ENCODE assay signal across 9 mouse cellular contexts in the genomic region with DNA sequence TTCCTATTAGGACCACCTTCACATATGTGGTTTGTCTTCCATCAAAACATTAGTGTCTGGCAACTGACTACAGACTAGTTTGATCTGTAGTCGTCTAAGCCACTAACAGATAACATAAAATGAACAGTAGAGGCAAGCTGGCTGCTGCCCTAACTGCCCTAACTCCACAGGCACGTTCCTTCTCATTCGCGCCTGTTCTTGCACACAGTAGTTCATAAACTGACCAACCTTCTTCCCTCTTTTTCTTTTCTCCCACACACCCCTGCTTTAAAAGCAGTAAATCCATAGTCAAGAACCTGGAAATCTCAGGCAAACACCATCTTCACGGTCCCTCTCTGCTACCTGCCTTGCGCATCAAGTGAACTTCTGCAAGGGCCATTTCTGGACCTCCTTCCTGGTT. TPM values are rescaled to one million over a fixed set of nuclear protein-coding genes. Genes with fewer than 3 reads are reported as not detected.
A peak's percentile ranks its signal among the peaks of the same experiment; 100 is the strongest.
DNase-seq lines count a peak whose midpoint lies in the region; ATAC-seq and TF ChIP-seq lines count a peak whose summit lies in the region.
"Had no signal": no experiment of that assay in that cellular context is flagged by ENCODE, and none has a peak within 500 bp of the region (broad histone marks: within the 10 kb centered on the region; RNA-seq: fewer than 3 reads in every experiment).

No protein-coding gene starts in this region.

- no peaks in the 10 kb centered on the region for H3K36me3 ChIP-seq in lung, embryonic 14.5 days (ENCODE audit: insufficient read depth)
- no peaks in the 10 kb centered on the region for H3K36me3 ChIP-seq in embryonic facial prominence, embryonic 15.5 days
- H3K36me3 ChIP-seq in limb, embryonic 10.5 days = no peaks in the 10 kb centered on the region
- H3K36me3 ChIP-seq in neural tube, embryonic 13.5 days = no peaks in the 10 kb centered on the region

- peak overlapping the region; percentile 65 for H3K4me3 ChIP-seq in lung, embryonic 14.5 days (ENCODE audit: low read depth, low read length)
- H3K4me3 ChIP-seq in embryonic facial prominence, embryonic 15.5 days (replicated peaks) = peak overlapping the region; percentile 75
- peak overlapping the region; percentile 83 for H3K4me3 ChIP-seq in limb, embryonic 10.5 days
- peak overlapping the region; percentile 75 for H3K4me3 ChIP-seq in neural tube, embryonic 13.5 days

- 23% methylated on average over 6 of the region's 6 CpGs for WGBS in lung, embryonic 14.5 days
- 46% methylated on average over 6 of the region's 6 CpGs for WGBS in embryonic facial prominence, embryonic 15.5 days
- WGBS in limb, embryonic 10.5 days = 53% methylated on average over 6 of the region's 6 CpGs
- 44% methylated on average over 6 of the region's 6 CpGs for whole genome bisulfite sequencing in neural tube, embryonic 13.5 days

- H3K27ac ChIP-seq in lung, embryonic 14.5 days (ENCODE audit: low read depth) = no peak overlapping the region
- no peak overlapping the region for H3K27ac ChIP-seq in embryonic facial prominence, embryonic 15.5 days (replicated peaks)
- H3K27ac ChIP-seq in limb, embryonic 10.5 days = peak overlapping the region; percentile 95; the same call in 1 of the 2 replicates
- H3K27ac ChIP-seq in neural tube, embryonic 13.5 days (replicated peaks) = no peak overlapping the region

- H3K4me2 ChIP-seq in lung, embryonic 14.5 days = peak overlapping the region; percentile 88
- peak overlapping the region; percentile 86 for H3K4me2 ChIP-seq in embryonic facial prominence, embryonic 15.5 days (replicated peaks)
- H3K4me2 ChIP-seq in neural tube, embryonic 13.5 days = peak overlapping the region; percentile 93

- no peak for TF ChIP-seq CTCF in lung, embryonic 14.5 days (IDR thresholded peaks at IDR 0.05; ENCODE audit: low read depth)

- H3K9me3 ChIP-seq in lung, embryonic 14.5 days (ENCODE audit: low read depth, low read length) = no peaks in the 10 kb centered on the region
- no peaks in the 10 kb centered on the region for H3K9me3 ChIP-seq in embryonic facial prominence, embryonic 15.5 days (replicated peaks)
- H3K9me3 ChIP-seq in limb, embryonic 10.5 days (replicated peaks) = no peaks in the 10 kb centered on the region
- no peaks in the 10 kb centered on the region for H3K9me3 ChIP-seq in neural tube, embryonic 13.5 days

- ATAC-seq in lung, embryonic 14.5 days (ENCODE audit: insufficient read depth) = no peak
- ATAC-seq in embryonic facial prominence, embryonic 15.5 days (ENCODE audit: insufficient number of reproducible peaks, low FRiP score, low TSS enrichment, low read depth) = no peak
- no peak for ATAC-seq in neural tube, embryonic 13.5 days (ENCODE audit: low read depth)

- DNase-seq in lung, embryonic 14.5 days = peak; percentile 12
- no peak for DNase-seq in lung, adult 18-20 months
- DNase-seq in limb, embryonic 10.5 days (ENCODE audit: low spot score) = no peak
- no peak for DNase-seq in spleen, postnatal 14 days (ENCODE audit: low spot score in 2 of 2)
- no peak for DNase-seq in thymus, postnatal 25 days
- no peak for DNase-seq in kidney, postnatal 25 days
- DNase-seq: gastrocnemius, postnatal 36 days had no signal

- no peaks in the 10 kb centered on the region for H3K27me3 ChIP-seq in lung, embryonic 14.5 days (ENCODE audit: insufficient read depth, low read length)
- 0 out of 2 replicates have a peak, but pooled peaks cover 3% of the 10 kb centered on the region for H3K27me3 ChIP-seq in embryonic facial prominence, embryonic 15.5 days
- H3K27me3 ChIP-seq in limb, embryonic 10.5 days (ENCODE audit: low read depth, poor library complexity, severe bottlenecking) = no peaks in the 10 kb centered on the region
- H3K27me3 ChIP-seq in neural tube, embryonic 13.5 days = no peaks in the 10 kb centered on the region

- peak overlapping the region; percentile 85 for H3K9ac ChIP-seq in lung, embryonic 14.5 days
- H3K9ac ChIP-seq in embryonic facial prominence, embryonic 15.5 days = no peak overlapping the region
- H3K9ac ChIP-seq in neural tube, embryonic 13.5 days = peak overlapping the region; percentile 87

- peaks cover 8% of the 10 kb centered on the region; the same call in 1 of the 2 replicates for H3K4me1 ChIP-seq in lung, embryonic 14.5 days (ENCODE audit: insufficient read depth)
- H3K4me1 ChIP-seq in embryonic facial prominence, embryonic 15.5 days = peaks cover 18% of the 10 kb centered on the region; the same call in 1 of the 2 replicates
- H3K4me1 ChIP-seq in limb, embryonic 10.5 days = peaks cover 15% of the 10 kb centered on the region
- H3K4me1 ChIP-seq in neural tube, embryonic 13.5 days (replicated peaks) = peaks cover 21% of the 10 kb centered on the region

RNA-seq across cellular contexts. Expression of a gene that starts 31.2 kb away (rescaled TPM):
- polyA plus RNA-seq in lung, embryonic 14.5 days (2014; fragmentation: Nextera tagmentation; extraction: Ambion mirVana) = 12.6 and 20.3 TPM in 2 replicates
- 6.7 and 6.8 TPM in 2 replicates for polyA plus RNA-seq in embryonic facial prominence, embryonic 15.5 days (2015; fragmentation: Nextera tagmentation; extraction: Ambion mirVana)
- 21.5 and 22.6 TPM in 2 replicates for polyA plus RNA-seq in limb, embryonic 10.5 days (2016; fragmentation: Nextera tagmentation; extraction: Ambion mirVana)
- 5.3 and 6.4 TPM in 2 replicates for polyA plus RNA-seq in neural tube, embryonic 13.5 days (2015; fragmentation: Nextera tagmentation; extraction: Ambion mirVana)

RNA-seq across cellular contexts. Expression of a gene that starts 31.2 kb away (rescaled TPM):
- 48.5 and 49.9 TPM in 2 replicates for polyA plus RNA-seq in lung, embryonic 14.5 days (2014; fragmentation: Nextera tagmentation; extraction: Ambion mirVana)
- polyA plus RNA-seq in embryonic facial prominence, embryonic 15.5 days (2015; fragmentation: Nextera tagmentation; extraction: Ambion mirVana) = 42.0 and 43.9 TPM in 2 replicates
- 53.8 and 54.4 TPM in 2 replicates for polyA plus RNA-seq in limb, embryonic 10.5 days (2016; fragmentation: Nextera tagmentation; extraction: Ambion mirVana)
- 29.5 and 32.4 TPM in 2 replicates for polyA plus RNA-seq in neural tube, embryonic 13.5 days (2015; fragmentation: Nextera tagmentation; extraction: Ambion mirVana)
